Mouse (Mus musculus) layer of hippocampus, adult 2 months (tissue): ENCODE measurements around the gene Was. TPM values are rescaled to one million over a fixed set of nuclear protein-coding genes. Genes with fewer than 3 reads are reported as not detected.
"Not testable (repeated sequence)": the region's sequence is repeated elsewhere in the genome, so short reads cannot be mapped to it uniquely, and the experiment has no call there.

Experiments used
- DNase-seq, 2 experiments: peaks; one replicate each; pipeline ENCODE4 v3.0.0; 2022; ENCODE audit warnings: low spot score in 2 of 2
- H3K27ac ChIP-seq: fragments of 200-600 bp; 2 replicates; pipeline ENCODE4 v1.8.1; 2022
- H3K4me3 ChIP-seq: fragments of 200-600 bp; 2 replicates; pipeline ENCODE4 v1.8.1; 2022; ENCODE audit warnings: mild to moderate bottlenecking
- CTCF ChIP-seq: fragments of 200-600 bp; conservative IDR thresholded peaks from 2 replicates; pipeline ENCODE4 v1.8.1; 2022; ENCODE audit warnings: antibody characterized with exemption, mild to moderate bottlenecking, moderate library complexity
- total RNA-seq, 2 experiments: library from RNA; stranded (reverse); gene quantifications; 2 replicates each; pipeline ENCODE4 v1.2.3; 2021

Gene Was
- total RNA-seq, 2 experiments from 2014 or later = 0.98 to 2.0 TPM

DNA sequence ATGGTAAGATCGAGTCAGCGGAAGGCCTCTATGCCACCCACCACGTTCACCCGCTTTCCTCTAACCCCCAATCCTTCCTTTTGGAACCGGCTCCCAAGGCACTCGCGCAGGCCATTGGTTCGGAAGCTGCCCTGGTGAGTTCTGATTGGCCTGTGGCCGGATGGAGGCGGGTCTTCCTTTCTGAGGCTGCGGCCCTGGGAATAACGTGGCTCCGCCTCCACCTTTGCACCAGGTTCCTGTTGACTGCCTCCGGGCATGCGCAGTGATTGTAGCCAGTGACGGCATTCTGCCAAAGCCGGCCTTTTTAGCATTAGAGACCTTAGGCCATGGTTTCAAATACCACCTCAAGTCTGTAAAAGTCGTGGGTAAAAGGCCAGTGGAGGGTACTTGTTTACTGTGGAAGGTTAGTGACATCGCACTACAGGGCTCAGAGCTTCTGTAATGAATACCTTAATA lies 6.5 kb upstream of the Was start:
- peak overlapping the region; percentile 49 for H3K4me3 ChIP-seq
- DNase-seq = peak; percentile 92 to 97
- H3K27ac ChIP-seq = peak overlapping the region; percentile 97
- TF ChIP-seq CTCF = no peak

DNA sequence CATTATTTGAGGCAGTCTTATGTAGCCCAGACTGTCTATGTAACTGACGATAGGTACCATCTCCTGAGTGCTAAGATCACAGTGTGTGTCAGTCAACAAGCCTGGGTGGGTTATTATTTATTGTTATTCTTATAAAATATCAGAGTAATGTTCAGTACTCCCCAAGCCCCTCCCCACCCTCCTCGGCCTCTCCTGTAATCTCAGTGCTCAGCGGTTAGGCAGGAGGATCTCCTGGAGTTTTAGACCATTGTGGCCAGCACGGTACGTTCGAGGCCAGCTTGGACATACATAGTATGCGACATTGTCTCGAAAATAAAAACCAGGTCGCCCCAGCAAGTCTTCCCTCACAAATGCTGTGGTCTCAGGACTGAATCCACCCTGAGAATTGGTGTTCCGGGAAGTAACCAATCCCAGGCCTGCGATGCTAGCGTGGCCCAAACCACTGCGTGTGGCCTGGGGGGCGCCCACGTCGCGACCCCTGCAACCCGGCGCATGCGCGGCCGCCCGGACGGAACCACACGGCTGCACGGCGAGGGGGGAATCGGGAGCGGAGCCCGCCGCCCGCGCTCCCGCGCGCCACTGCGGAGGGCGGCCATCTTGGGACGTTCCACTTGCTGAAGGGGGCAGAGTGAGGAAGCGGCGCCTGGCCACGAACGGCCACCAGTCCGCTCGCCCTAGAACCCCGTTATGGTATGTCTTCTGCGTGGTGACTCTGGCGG lies 5.9 kb upstream of the Was start:
- peak overlapping the region; percentile 97 for H3K27ac ChIP-seq
- peak overlapping the region; percentile 52 for H3K4me3 ChIP-seq
- DNase-seq = peak; percentile 81 to 84

DNA sequence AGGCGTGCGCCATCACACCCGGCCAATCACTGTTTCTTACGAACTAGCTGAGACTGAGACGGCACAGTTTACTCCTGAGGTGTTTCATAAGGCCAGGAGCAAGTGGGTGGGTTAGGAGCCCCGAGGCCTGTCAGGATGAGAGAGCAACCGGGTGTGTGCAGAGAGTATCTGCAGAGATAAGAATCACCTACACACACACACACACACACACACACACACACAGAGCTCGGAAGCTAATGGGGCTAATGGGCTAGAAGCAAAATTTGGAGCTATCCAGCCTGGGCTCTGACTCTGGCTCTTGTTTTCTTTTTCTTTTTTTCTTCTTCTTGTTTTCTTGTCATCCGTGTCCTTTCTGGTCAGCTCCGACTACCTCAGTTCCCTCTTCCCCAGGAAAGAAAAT lies 5.2 kb upstream of the Was start:
- peak overlapping the region; percentile 80; the same call in 1 of the 2 replicates for H3K27ac ChIP-seq
- peak overlapping the region; percentile 52 for H3K4me3 ChIP-seq
- no peak for TF ChIP-seq CTCF
- no peak for DNase-seq

DNA sequence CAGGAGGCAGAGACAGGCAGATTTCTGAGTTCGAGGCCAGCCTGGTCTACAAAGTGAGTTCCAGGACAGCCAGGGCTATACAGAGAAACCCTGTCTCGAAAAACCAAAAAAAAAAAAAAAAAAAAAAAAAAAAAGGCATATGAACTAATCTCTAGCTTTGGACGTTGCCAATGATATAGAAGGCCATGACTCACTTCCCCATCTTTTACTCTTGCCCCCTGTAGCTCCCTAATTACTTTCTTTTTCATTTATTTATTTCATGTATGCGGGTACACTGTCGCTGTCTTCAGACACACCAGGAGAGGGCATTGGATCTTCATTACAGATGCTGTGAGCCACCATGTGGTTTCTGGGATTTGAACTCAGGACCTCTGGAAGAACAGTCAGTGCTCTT lies 653 bp upstream of the Was start:
- H3K4me3 ChIP-seq, DNase-seq, H3K27ac ChIP-seq: not testable (repeated sequence)

DNA sequence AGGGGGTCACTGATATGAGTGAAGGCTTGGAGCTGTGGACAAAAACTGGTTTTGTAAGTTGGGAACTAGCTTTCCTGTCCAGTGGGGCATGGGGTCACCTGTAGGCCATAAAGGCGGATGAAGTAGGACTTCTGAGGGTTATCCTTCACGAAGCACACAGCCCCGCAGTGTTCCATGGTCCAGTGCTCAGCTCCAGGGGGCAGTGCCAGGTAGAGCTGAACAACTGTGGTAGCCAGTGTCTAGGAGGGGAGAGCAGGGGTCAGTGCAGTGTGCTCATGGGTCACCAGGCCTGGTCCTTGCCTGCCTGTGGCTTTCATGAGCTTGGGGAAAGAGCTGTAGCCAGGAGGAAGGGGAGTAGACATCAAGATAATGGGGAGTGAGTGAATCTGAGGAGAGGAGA lies 552 bp downstream of the Was start:
- no peak overlapping the region for H3K27ac ChIP-seq
- DNase-seq = no peak
- no peak for TF ChIP-seq CTCF
- no peak overlapping the region for H3K4me3 ChIP-seq

DNA sequence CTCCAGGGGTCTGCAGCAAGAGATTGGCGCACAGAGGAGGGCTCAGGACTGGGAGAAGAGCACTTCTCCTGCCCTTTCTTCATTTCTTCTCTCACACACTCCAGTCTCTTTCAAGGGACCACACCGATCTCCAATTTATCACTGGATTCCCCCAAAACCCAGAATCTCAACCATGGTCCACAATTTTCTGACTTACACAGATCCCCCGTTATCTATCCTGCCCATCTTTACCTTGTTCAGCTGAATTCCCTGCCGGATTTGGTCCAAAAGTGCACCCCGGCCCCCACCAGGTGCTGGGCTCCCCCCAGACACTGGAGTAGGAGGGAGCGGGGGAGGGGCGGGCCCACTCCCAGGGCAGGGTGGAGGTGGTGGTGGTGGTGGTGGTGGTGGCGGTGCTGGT lies 4.7 kb downstream of the Was start:
- no peak for TF ChIP-seq CTCF
- H3K27ac ChIP-seq = no peak overlapping the region
- H3K4me3 ChIP-seq = no peak overlapping the region
- DNase-seq = no peak

DNA sequence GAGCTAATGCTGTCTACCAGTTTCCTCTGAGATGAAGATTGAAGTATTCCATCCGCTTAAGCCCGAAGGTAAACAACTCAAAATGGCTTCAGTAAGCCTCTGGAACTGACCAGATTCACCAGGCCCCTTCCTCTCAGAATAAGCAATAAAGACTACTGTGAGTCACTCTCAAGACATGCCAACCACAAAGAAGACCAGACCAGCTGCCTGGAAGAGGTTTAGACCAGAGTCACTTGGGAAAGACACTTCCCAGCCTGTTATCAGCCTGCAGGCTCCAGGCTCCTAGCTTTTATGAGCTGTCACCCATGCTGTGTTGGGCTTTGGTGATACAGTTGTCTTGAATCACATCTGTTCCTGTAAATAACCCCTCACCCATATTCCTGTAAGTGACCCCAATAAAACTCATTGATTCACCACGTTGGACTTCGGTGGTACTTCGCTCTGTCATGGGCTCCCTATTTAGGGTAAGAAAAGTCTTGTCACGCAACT lies 5.5 kb downstream of the Was start:
- no peak for TF ChIP-seq CTCF
- H3K4me3 ChIP-seq = no peak overlapping the region
- no peak for DNase-seq
- no peak overlapping the region for H3K27ac ChIP-seq

DNA sequence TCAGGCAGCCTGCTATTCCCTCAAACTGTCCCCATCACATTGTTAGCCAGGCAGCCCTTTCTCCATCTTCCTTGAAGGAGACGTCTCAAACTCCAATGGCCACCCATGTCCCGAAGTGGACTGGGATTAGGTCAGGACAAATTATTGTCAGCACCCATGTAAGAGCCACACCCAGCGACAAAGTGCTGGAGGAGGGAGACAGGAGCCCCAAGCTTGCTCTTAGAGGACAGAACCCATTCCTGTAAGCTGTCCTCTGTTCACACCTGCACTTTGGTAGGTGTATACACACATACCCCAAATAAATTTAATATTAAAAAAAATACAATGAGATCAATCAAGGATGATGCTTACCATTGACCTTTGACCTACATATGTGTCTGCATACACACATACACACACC lies 15.2 kb downstream of the Was start:
- DNase-seq = peak in 1 of 2 experiments; percentile 9
- Histone ChIP-seq H3K27ac (peak overlapping the region; percentile 90), H3K4me3 (peak overlapping the region; percentile 56)
- TF ChIP-seq CTCF = no peak

DNA sequence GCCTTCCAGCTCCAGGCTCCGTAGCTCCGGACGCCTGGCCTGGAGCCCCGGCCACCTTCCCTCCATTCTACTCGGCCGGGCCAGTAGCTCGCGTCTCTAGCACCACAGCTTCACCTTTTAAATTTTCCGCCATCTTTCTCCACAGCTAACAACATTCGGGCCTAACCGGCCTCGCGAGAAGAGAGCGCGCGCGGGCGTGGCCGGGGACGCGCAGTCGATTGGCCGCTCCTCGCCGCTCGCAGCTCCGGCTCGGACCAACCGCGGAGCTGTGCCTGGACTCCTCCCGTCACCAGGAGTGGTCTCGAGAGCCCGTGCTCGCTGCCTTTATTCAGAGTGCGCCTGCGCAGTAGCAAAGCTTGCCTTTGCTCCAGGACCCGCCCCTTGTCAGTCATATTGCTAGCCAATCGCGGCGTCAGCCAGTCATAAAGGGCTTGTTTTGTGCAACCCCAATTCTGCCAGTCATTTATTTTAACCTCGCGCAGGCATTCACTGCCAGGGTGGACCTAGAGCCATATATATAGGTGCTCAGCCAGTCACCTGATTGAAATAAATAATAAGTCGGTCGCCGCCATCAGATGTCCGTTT lies 15.8 kb downstream of the Was start, which contains the start of gene Suv39h1:
Suv39h1 (minus strand) TSS at position 331 of the 585 bp plus-strand sequence.
- peak; percentile 83 to 95 for DNase-seq
- peak within 1 kb of the TSS; percentile 57 for H3K4me3 ChIP-seq
- no peak for TF ChIP-seq CTCF
- H3K27ac ChIP-seq = peak within 1 kb of the TSS; percentile 90

DNA sequence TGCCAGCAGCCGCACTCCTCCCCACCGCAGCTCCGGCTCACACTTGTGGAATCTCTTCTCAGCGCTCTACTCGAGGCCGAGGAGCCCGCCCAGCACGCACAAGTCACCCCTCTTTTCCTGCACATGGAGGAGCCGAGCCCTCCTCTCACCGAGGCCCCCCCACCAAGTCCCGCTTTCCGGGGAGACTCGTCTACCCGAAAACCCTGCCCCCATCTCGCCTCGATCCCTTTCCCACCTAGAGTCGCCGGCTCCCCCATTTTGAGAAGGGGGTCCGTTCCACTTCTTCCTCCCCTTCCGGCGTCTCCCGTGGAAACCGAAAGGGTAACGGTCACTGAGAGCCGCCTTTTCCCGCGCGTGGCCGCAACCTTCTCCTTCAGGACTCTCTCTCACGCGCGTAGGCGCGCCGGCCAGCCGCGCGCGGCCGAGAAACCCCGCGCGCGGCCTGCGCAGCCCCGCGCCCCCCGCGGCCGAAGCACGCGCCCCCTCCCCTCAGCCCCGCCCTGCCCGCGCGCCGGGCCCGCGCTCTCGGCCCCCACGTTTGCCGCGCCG lies 16.3 kb downstream of the Was start:
- peak overlapping the region; percentile 57 for H3K4me3 ChIP-seq
- peak overlapping the region; percentile 57; the same call in 1 of the 2 replicates for H3K27ac ChIP-seq
- no peak for DNase-seq
- TF ChIP-seq CTCF = no peak

DNA sequence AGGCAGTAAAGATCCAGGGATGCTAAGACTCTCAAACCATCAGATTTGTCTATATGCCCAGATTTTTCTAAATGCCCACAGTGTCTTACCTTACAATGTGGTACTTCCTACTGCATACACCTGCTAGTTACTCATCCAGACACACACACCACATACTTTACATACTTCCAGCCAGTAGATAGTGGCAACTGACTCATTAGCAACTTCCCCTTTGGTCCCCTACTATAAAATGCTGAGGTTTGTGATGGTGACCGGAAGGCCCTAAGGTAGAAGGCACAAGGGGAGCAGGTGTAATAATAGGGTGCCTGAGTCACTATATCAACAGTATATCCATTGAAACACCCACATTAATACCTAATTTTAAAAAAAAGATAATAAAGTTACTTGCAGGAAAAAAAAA lies 21.1 kb downstream of the Was start:
- no peak for TF ChIP-seq CTCF
- H3K4me3 ChIP-seq = no peak overlapping the region
- no peak overlapping the region for H3K27ac ChIP-seq

DNA sequence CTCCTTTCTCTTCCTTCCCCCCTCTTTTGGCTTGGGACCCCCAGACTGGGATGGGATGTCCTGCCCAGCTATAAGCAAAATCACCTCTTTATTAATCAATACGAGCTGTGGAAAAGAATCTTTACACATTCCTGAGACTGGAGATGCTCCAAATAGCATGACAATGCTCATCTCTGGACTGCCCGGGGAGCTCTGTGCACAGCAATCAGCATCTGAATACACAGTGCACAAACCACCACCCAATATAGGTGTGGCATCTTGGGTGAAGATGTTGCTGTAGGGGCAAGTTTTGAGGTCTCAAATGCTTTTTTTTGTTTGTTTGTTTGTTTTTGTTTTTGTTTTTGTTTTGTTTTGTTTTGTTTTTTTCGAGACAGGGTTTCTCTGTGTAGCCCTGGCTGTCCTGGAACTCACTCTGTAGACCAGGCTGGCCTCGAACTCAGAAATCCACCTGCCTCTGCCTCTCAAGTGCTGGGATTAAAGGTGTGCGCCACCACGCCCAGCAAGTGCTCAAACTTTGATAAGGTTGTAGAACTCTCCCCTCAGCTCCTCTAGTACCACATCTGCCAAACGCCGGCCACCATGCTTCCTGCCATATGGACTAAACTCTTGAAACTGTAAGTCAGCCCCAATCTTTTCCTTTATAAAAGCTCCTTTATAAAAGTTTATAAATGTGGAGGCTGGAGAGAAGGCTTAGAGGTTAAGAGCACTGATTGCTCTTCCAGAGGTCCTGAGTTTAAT lies 39.1 kb downstream of the Was start:
- H3K4me3 ChIP-seq, H3K27ac ChIP-seq, DNase-seq: not testable (repeated sequence)

More for the DNA sequence above, 21.1 kb downstream of the Was start:
- DNase-seq = no peak

DNA sequence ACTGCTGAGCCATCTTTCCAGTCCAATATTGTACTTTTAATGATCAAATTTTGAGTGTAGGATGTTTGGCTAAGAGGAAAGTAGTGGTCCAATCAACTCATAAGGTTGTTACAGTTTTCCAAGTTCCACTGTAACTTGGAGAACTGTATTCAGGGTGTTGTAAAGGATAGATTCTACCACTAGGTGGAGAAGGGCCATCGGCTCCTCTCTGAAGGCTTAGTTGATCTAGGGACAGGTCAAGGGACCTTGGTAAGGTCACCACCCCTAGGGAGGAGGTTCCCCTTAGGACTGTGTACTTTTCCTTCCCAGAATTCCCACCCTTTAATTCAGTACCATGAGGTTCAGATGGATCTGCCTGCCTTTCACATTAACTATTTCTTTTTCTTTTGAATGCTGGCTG lies 57.3 kb downstream of the Was start:
- DNase-seq = no peak
- Histone ChIP-seq H3K27ac (no peak overlapping the region), H3K4me3 (no peak overlapping the region)
- peak; percentile 39 for TF ChIP-seq CTCF

Other genes with a start within 250 kb of the Was start
- gene Otud5, start 249.1 kb downstream of the Was start, total RNA-seq = 10 to 100 TPM; 82.6 to 83.8 TPM
- gene Pim2, start 212.2 kb downstream of the Was start, total RNA-seq = 10 to 100 TPM; 53.0 to 54.6 TPM
- 10 to 100 TPM; 36.0 to 40.5 TPM for gene Slc35a2, start 206.5 kb downstream of the Was start, total RNA-seq
- 10 to 100 TPM; 83.6 to 92.9 TPM for gene Pqbp1, start 191.2 kb downstream of the Was start, total RNA-seq
- gene Timm17b, start 191.1 kb downstream of the Was start, total RNA-seq = 10 to 100 TPM; 21.4 to 26.3 TPM
- gene Gm10491, start 182.7 kb downstream of the Was start, total RNA-seq = not detected
- gene Gm10490, start 181.0 kb downstream of the Was start, total RNA-seq = not detected
- gene Pcsk1n, start 170.7 kb downstream of the Was start, total RNA-seq = 100 to 1,000 TPM; 376 to 404 TPM
- not detected for gene Eras, start 161.9 kb downstream of the Was start, total RNA-seq
- 10 to 100 TPM; 49.2 to 51.4 TPM for gene Hdac6, start 142.6 kb downstream of the Was start, total RNA-seq
- not detected for gene Gata1, start 112.4 kb downstream of the Was start, total RNA-seq
- gene Glod5, start 72.0 kb downstream of the Was start, total RNA-seq = under 1 TPM in 1 of 2 experiments, not detected in 1; 0.59 TPM
- 10 to 100 TPM; 20.2 to 20.3 TPM for gene Suv39h1, start 15.7 kb downstream of the Was start, total RNA-seq
- gene Wdr13, start 42.4 kb upstream of the Was start, total RNA-seq = 100 to 1,000 TPM; 208 to 235 TPM
- gene Rbm3, start 55.4 kb upstream of the Was start, total RNA-seq = 100 to 1,000 TPM; 111 to 133 TPM
- gene Tbc1d25, start 85.7 kb upstream of the Was start, total RNA-seq = 10 to 100 TPM; 13.5 to 13.6 TPM
- gene Ebp, start 103.0 kb upstream of the Was start, total RNA-seq = 10 to 100 TPM; 28.5 to 32.5 TPM
- gene Porcn, start 116.0 kb upstream of the Was start, total RNA-seq = 100 to 1,000 TPM; 102 to 113 TPM
- 10 to 100 TPM; 24.2 to 27.0 TPM for gene Ftsj1, start 161.9 kb upstream of the Was start, total RNA-seq
- gene Slc38a5, start 180.6 kb upstream of the Was start, total RNA-seq = 1 to 10 TPM; 5.0 to 7.6 TPM
- not detected for gene Ssxb10, start 236.9 kb upstream of the Was start, total RNA-seq